Mouse (Mus musculus) kidney, embryonic 16.5 days (tissue): Measurements from ENCODE around the gene Nr2c2ap. TPM values are rescaled to one million over a fixed set of nuclear protein-coding genes. Genes with fewer than 3 reads are reported as not detected.

ENCODE experiments used
- ATAC-seq: fragments of 200-750 bp; cut with Nextera tagmentation; 2 replicates; pipeline ENCODE4 v1.8.0; 2017; ENCODE audit warnings: moderate TSS enrichment; ENCODE audit not compliant: low FRiP score, low TSS enrichment
- H3K27ac ChIP-seq: fragments of 300-500 bp; sonication (generic); 2 replicates; pipeline ENCODE4 v1.5.1; 2014; ENCODE audit warnings: low read length
- H3K27me3 ChIP-seq: fragments of 300-500 bp; sonication (generic); 2 replicates; pipeline ENCODE4 v1.6.1; 2014; ENCODE audit warnings: low read length, control low read depth, mixed read lengths; ENCODE audit not compliant: insufficient read depth
- H3K36me3 ChIP-seq: fragments of 300-500 bp; sonication (generic); 2 replicates; pipeline ENCODE4 v1.6.1; 2014; ENCODE audit warnings: low read length, control low read depth, mixed read lengths; ENCODE audit not compliant: insufficient read depth
- H3K4me1 ChIP-seq: fragments of 300-500 bp; sonication (generic); 2 replicates; pipeline ENCODE4 v1.6.1; 2014; ENCODE audit warnings: low read length, control low read depth, mixed read lengths; ENCODE audit not compliant: insufficient read depth
- H3K4me2 ChIP-seq: fragments of 300-500 bp; sonication (generic); replicated peaks from 2 replicates; pipeline ENCODE4 v1.6.1; 2014; ENCODE audit warnings: low read depth, low read length
- H3K4me3 ChIP-seq: fragments of 300-500 bp; sonication (generic); 2 replicates; pipeline ENCODE4 v1.5.1; 2014; ENCODE audit warnings: mild to moderate bottlenecking, low read length
- H3K9ac ChIP-seq: fragments of 300-500 bp; sonication (generic); replicated peaks from 2 replicates; pipeline ENCODE4 v1.6.1; 2014; ENCODE audit warnings: low read length
- H3K9me3 ChIP-seq: fragments of 300-500 bp; sonication (generic); 2 replicates; pipeline ENCODE4 v1.6.1; 2016; ENCODE audit warnings: low read length, control low read depth
- WGBS: fragments of 180-500 bp; shearing (Covaris S2); extraction: QIAGEN DNeasy Blood & Tissue Kit; methylation state at CpG from one replicate; pipeline ENCODE4 v1.1.7; 2014; 5-methylcytosine and 5-hydroxymethylcytosine counted together
- polyA plus RNA-seq: library from polyadenylated mRNA; unstranded; fragments of >200 nt; fragmentation: Nextera tagmentation; extraction: Ambion mirVana; gene quantifications from 2 replicates; pipeline ENCODE4 v1.2.1, GENCODE M21; 2015

The Nr2c2ap gene
- polyA plus RNA-seq, 1 experiment from 2014 or later: 35.2 TPM

DNA sequence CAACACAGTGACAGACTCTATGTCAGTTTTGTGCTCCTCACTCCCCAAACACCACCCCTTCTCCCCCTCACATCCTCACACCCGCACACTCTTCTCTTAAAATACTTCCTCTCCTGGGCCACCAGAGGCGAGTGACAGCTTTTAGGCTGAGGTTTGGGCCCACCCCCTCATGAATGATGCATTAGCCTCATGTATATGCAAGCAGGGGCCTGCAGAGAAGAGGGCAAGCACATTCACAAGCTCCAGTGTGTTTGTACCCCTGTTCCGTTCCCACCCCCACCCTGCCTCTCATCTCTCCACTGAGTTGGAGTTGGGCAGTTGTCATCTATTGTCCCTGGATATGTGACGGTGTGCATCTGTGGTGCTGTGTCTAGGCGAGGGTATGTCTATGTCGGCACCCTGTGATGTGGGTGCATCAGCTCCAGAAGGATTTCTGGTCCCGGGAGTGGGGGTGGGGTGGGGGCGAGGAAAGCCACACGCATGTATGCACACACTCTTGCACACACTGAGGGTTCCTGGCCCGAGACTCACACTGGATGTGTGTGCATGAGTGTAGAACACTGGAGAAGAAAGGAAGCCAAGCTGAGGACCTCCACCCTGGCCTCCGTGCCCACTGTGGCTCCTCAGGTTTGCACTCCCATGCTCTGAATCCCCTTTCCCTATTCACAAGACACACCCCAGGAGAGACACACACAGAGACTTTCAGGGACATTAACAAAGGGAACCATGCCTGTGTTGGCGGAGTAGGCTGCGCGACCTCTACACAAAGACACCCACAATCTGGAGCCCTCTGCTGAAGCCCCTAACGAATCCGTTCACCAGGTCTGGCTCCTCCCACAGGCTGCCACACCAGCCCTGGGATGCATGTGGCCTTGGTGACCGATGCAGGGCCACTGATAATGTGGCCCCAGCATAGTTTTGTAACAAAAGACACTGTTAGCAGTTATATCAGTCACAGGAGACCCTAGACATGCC lies 12.1 kb upstream of the Nr2c2ap start:
- Histone ChIP-seq H3K4me3 (no peak overlapping the region), H3K27me3 (peaks cover 59% of the 10 kb centered on the region), H3K27ac (no peak overlapping the region), H3K36me3 (no peaks in the 10 kb centered on the region), H3K4me1 (peaks cover 5% of the 10 kb centered on the region), H3K9ac (no peak overlapping the region), H3K9me3 (no peaks in the 10 kb centered on the region), H3K4me2 (no peak overlapping the region)
- WGBS: 13% methylated on average over 17 of the region's 17 CpGs
- no peak for ATAC-seq

DNA sequence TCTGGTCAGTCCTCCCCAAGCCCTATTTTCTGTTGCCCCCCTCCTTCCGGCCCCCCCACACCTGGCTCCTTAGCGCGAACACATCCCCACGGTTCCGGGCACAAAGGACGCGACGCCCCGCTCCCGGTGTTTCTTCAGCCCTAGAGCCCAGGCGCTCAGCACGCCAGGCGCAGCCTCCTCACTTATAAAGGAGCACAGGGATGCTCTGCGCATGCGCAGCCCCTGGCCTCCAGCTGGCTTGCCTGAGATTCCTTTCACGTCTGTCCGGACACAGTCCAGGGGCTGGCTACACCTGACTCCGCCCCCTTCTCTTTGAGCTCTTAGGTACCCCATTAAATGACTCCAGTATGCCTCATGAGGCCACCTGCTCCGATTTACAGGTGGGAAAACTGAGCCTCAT lies 10.5 kb upstream of the Nr2c2ap start, which contains the start of gene Ncan:
TSS of gene Ncan (minus strand) at position 207 of the 400 bp plus-strand sequence.
- no peak within 1 kb of the TSS for H3K27ac ChIP-seq
- peak; percentile 77 for ATAC-seq
- peaks cover 5% of the 10 kb centered on the region for H3K4me1 ChIP-seq
- no peaks in the 10 kb centered on the region for H3K9me3 ChIP-seq
- peaks cover 48% of the 10 kb centered on the region for H3K27me3 ChIP-seq
- no peak within 1 kb of the TSS for H3K9ac ChIP-seq
- H3K4me2 ChIP-seq: peak within 1 kb of the TSS; percentile 41
- H3K4me3 ChIP-seq: no peak within 1 kb of the TSS
- no peaks in the 10 kb centered on the region for H3K36me3 ChIP-seq
- WGBS: 2% methylated on average over 19 of the region's 19 CpGs

DNA sequence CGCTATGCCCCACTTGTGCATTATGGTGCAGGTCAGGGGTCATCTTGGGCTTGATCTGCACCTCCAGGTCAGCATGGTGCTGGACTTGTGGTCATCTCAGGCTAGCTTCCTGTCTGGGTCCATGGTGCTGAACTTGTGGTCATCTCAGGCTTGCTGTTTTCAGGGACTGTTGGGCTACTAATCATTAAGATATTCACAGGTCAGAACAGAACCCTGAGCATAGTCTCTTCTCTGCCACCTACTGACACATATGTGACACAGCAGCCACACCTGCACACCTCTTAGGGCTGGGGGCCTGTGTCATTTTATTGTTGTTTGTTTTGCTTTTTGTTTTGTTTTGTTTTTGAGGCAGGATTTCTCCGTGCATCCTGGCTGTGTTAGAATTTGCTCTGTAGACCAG lies 8.3 kb upstream of the Nr2c2ap start:
- Histone ChIP-seq H3K4me3 (no peak overlapping the region), H3K36me3 (no peaks in the 10 kb centered on the region), H3K27ac (no peak overlapping the region), H3K27me3 (peaks cover 32% of the 10 kb centered on the region), H3K4me1 (peaks cover 5% of the 10 kb centered on the region), H3K4me2 (no peak overlapping the region), H3K9ac (no peak overlapping the region), H3K9me3 (no peaks in the 10 kb centered on the region)
- WGBS: 48% methylated on average over 2 of the region's 2 CpGs
- no peak for ATAC-seq

GRCm38 (mm10) chr8:70124992-70125391 lies 6.1 kb upstream of the Nr2c2ap start:
- Histone ChIP-seq H3K9ac (no peak overlapping the region), H3K4me1 (peaks cover 9% of the 10 kb centered on the region), H3K27ac (no peak overlapping the region), H3K36me3 (no peaks in the 10 kb centered on the region), H3K4me2 (no peak overlapping the region), H3K4me3 (no peak overlapping the region), H3K27me3 (peaks cover 11% of the 10 kb centered on the region), H3K9me3 (no peaks in the 10 kb centered on the region)
- no peak for ATAC-seq
- 60% methylated on average over 8 of the region's 8 CpGs for WGBS

DNA sequence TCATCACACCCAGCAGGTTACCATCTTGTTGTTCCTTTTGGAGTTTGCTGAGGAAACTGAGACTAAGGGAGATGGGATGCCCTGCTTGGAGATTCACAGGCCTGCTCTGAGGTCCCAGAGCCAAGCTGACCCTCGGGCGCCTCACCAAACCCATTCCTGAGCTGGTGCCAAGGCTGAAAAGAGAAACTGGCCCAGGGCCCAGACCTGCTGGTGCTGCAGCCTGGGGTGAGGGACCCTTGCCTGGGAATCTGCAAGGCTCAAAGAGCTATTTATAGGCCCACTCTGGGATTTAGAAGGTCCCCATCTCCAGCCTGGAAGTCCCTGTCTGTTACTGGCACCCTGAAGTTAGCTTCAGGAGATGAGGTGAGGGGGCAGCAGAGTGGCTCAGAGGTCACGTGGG lies 2.7 kb upstream of the Nr2c2ap start:
- no peak for ATAC-seq
- no peak overlapping the region for H3K4me3 ChIP-seq
- no peak overlapping the region for H3K27ac ChIP-seq
- 0 out of 2 replicates have a peak, but pooled peaks cover 5% of the 10 kb centered on the region for H3K36me3 ChIP-seq
- no peak overlapping the region for H3K9ac ChIP-seq
- H3K9me3 ChIP-seq: no peaks in the 10 kb centered on the region
- peaks cover 11% of the 10 kb centered on the region for H3K4me1 ChIP-seq
- 87% methylated on average over 3 of the region's 3 CpGs for WGBS
- H3K27me3 ChIP-seq: no peaks in the 10 kb centered on the region
- H3K4me2 ChIP-seq: no peak overlapping the region

DNA sequence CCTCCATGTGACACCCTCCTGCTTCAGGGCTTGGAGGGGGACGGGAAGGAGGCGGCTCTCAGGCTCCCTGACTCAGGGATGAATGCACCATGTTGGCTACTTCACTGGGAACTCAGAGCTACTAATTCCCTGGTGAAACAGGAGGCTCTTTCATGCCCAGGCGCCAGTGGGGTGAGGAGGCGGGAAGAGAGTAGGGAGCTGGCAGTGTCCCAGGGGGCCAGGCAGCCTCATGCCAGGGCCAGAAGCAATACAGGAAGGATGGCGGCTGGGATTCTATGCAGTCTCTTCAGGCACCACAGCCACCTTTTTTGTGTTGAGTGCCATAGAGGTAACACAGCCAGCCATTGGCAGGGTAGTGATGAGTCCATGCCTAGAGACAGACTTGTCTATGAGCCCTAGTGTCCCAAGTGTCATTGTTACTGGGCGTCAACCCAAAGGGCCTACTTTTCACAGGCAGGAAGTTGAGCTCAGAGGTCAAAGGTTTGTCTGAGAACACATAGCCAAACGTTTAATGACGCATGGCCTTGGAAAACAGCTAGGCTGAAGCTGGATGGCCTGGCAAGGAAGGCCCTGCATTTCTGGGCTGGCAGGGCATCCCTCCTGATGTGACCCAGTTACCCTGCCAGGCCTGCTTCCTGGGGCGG lies 1.7 kb upstream of the Nr2c2ap start:
- 54% methylated on average over 9 of the region's 9 CpGs for WGBS
- no peak overlapping the region for H3K27ac ChIP-seq
- ATAC-seq: no peak

DNA sequence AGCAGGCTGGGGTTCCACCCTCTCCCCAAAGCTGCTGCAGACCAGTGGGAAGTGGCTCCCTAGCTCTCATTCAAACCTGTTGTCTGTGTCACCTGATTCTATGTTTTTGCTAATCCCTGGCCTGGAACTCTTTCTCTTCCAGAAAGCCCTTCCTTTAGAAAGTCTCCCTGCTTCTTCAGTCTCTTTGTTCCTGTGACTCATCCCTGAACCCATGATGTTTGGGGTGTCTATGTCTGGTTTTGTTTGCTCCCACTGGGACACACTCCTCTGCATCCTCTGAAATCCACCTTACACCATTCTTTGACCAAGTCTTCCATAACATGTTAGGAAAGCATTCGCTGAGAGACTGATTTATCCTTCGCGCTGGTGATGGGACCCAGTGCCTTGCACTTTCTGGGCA lies 1.1 kb upstream of the Nr2c2ap start:
- WGBS: 83% methylated on average over 3 of the region's 3 CpGs
- Histone ChIP-seq H3K4me2 (no peak overlapping the region), H3K27ac (no peak overlapping the region), H3K4me3 (no peak overlapping the region), H3K4me1 (peaks cover 11% of the 10 kb centered on the region), H3K9me3 (no peaks in the 10 kb centered on the region), H3K9ac (no peak overlapping the region), H3K27me3 (no peaks in the 10 kb centered on the region), H3K36me3 (peaks cover 20% of the 10 kb centered on the region)
- no peak for ATAC-seq

More for the DNA sequence above, 1.7 kb upstream of the Nr2c2ap start:
- Histone ChIP-seq H3K36me3 (peaks cover 14% of the 10 kb centered on the region), H3K9ac (no peak overlapping the region), H3K4me2 (no peak overlapping the region), H3K27me3 (no peaks in the 10 kb centered on the region), H3K4me1 (peaks cover 11% of the 10 kb centered on the region), H3K9me3 (no peaks in the 10 kb centered on the region), H3K4me3 (no peak overlapping the region)

GRCm38 (mm10) chr8:70134086-70134485 lies 3.0 kb downstream of the Nr2c2ap start:
- Histone ChIP-seq H3K27me3 (no peaks in the 10 kb centered on the region), H3K27ac (no peak overlapping the region), H3K4me1 (peaks cover 22% of the 10 kb centered on the region), H3K4me3 (no peak overlapping the region), H3K9me3 (no peaks in the 10 kb centered on the region), H3K4me2 (no peak overlapping the region), H3K9ac (no peak overlapping the region), H3K36me3 (peaks cover 36% of the 10 kb centered on the region)
- ATAC-seq: no peak
- WGBS: 85% methylated on average over 5 of the region's 5 CpGs

- H3K4me1 ChIP-seq: peaks cover 17% of the 10 kb centered on the region
- no peak overlapping the region for H3K4me3 ChIP-seq
- H3K27me3 ChIP-seq: no peaks in the 10 kb centered on the region
- H3K9me3 ChIP-seq: no peaks in the 10 kb centered on the region
- no peak overlapping the region for H3K27ac ChIP-seq
- no peak overlapping the region for H3K9ac ChIP-seq
- no peak overlapping the region for H3K4me2 ChIP-seq
- peaks cover 36% of the 10 kb centered on the region for H3K36me3 ChIP-seq
- WGBS: 88% methylated on average over 9 of the region's 9 CpGs
- no peak for ATAC-seq
Observed at GRCm38 (mm10) chr8:70134931-70135330, 3.8 kb downstream of the Nr2c2ap start.

DNA sequence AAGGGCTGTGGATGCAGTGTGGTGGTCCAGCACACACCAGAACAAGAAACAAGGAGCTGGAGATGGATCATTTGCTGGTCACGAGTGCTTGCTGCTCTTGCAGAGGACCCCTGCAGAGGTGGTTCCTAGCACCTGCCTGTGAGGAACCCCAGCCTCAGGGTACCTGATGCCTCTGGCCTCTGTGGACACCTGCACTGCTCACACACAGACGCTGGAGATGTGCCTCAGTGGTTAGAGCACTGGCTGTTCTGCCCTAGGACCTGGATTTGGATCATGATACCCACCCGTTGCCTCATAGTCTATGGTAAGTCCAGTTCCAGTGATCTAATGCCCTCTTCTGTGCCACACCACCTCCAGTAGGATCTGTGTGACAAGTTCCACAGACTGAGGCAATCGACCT lies 5.5 kb downstream of the Nr2c2ap start:
- Histone ChIP-seq H3K9ac (no peak overlapping the region), H3K4me1 (peaks cover 27% of the 10 kb centered on the region), H3K4me2 (no peak overlapping the region), H3K27me3 (no peaks in the 10 kb centered on the region), H3K36me3 (peaks cover 36% of the 10 kb centered on the region), H3K4me3 (no peak overlapping the region), H3K27ac (no peak overlapping the region), H3K9me3 (no peaks in the 10 kb centered on the region)
- WGBS: 88% methylated on average over 4 of the region's 4 CpGs
- ATAC-seq: no peak
